Mouse (Mus musculus) ovary, postnatal 10 days (tissue): Measurements from ENCODE around the gene Lmln.
A peak's percentile ranks its signal among the peaks of the same experiment; 100 is the strongest.
"Not testable (repeated sequence)": the region's sequence is repeated elsewhere in the genome, so short reads cannot be mapped to it uniquely, and the experiment has no call there.

Experiments used
- DNase-seq: peaks from one replicate; pipeline ENCODE4 v3.0.0; 2022; ENCODE audit warnings: low spot score

Lmln gene

DNA sequence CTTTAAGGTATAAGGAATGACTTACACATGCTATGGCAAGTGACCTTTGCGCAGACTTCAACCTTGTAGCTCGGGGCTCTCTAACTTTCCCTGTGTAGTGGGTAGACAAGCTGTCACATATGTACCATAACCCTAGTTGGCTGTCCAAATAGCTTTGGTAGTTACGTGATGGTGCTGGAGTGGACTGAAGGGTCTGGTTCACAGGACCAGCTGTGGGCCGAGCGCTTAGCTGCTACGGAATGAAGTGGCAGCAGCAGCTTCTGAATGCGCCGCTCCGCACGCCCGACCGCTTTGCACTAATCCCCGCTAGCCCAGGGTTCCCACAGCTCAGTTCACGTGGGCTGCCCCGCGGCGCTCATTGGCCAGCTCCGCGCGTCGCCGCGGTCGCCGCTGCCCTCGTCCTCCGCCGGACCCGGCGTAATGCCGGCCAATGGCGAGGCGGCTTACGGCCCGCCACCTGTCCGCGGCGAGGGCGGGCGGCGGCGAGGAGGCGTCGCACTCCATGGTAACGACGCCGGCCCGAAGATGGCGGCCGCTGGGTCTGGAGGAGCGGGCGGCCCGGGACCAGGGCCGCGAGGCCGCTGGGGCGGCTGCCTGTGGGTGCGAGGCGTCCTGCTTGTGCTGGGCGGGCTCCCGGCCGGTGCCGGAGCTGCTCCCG is at the start of gene Lmln:
Lmln (plus strand) TSS at position 498 of the 658 bp plus-strand sequence.
- DNase-seq = peak; percentile 62

DNA sequence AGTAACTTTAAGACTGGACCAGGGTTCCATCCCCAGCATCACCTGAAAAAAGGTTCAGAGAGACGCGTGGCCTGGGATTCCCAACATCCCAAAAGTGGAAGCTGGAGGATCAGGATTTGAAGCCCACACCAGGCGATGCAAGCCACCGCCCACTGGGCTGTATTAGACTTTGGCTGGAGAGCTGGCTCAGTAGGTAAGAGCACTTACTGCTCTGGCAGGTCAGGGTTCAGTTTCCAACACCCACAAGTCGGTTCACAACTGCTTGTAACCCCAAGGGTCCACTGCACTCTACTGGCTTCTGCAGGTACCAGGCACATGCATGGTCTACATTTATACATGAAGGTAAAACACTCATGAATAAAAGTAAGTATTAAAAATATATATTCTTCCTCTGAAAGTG is 48.5 kb upstream of the Lmln start:
- no peak for DNase-seq

DNA sequence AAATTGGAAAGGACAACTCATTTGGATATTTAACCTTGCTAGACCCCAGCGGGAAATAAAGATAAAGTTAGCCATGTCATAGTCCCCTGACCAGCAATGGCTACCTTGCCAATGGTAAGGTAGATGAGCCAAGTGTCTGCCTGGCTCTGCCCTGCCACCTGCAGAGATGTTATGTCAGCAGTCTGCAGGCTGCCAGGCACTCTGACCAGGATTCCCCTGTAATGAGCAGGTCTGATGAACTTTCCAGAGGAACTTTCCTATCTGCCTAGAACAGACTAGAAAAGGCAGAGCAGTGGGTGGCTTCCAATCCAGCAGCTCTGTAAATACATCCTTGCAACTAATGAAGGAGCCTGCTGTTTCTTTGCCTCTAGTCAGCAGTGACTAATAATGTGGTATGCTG is 47.4 kb upstream of the Lmln start:
- DNase-seq = no peak

DNA sequence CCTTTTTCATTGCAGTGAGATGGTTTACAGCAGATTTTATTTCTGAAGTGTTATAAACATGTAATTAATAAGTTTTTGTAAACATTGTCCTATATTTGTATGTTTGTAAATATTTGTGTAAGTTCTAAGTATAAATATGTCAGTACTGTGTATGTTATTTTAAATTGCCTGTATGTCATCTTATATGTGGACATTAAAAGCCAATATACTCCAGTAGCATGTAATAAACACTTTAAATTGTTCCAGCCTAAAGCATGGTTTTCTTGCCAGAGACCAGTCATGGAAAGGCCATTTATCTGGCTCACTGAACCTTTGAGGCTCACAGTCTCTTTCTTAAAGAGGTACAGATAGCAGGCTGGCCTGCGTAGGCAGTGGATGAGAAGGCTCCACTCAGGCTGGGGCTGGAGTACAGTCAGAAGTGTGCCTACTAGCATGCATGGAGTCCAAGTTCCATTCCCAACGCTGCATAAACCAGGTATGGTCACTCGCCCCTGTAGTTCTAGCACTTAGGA is 46.9 kb upstream of the Lmln start:
- no peak for DNase-seq

DNA sequence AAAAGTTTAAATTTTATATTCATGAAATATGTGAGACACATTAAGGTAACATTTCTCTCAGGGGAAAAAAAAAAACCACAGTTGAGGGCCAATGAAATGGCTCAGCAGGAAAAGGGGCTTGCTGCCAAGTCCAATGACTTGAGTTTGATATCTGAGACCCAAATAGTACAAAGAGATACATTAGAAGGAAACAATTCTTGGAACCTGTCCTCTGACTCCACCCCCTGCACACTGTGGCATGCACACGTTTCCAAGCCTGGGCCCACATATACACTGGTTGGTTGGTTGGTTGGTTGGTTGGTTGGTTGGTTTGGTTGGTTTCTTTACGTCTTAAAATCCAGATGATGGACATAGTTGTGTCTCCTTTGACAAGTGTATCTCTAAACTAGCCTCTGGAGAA is 46.3 kb upstream of the Lmln start:
- no peak for DNase-seq

- DNase-seq = no peak
Observed at GRCm38 (mm10) chr16:33017677-33018349, 44.5 kb upstream of the Lmln start.

DNA sequence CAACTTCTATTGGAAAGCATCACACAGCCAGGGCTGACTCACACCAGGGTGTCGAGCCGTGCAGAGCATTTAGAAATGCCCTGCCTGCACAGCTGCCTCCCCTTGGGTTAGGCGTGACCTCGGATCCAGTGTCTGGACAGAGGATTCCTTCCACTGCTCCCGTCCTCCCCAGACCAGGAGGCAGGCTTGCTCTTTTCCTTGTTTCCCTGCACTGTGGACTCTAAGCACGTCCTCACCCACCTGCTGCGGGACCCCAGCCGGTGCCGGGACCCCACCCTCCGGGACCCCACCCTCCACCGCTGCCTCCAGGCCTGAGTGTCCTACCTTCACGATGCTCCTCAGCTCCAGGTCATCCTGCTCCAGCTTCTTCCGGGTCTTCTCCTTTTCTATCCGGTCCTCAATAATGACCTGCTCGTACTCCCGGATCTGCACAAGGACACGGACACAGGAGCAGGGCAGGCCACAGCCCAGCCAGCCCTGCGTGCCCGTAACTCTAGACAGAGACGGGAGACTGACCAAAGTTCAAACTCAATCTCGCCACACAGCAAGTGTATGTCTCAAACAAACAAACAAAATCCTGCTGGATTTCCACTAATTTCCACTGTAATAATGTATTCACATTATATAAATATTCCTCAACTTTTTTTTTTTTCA is 43.1 kb upstream of the Lmln start:
- DNase-seq = no peak

DNA sequence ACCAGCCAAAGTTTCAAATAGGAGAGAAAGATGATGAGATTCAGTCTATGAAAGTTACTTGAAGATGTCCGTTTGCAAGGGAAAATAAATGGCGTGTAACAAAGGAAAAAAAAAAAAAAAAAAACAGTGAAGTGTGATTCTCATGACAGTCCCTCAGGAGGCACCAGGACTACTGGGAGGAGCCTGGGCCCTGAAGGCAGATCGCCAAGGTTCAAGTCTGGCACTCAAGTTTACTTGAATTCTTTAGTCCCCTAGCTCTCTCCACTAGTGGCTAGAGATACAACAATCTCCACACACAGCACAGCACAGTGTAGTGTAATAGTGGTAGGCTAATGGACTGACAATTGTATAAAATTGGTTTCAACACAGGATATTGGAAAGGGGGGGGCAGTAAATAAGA is 40.9 kb upstream of the Lmln start:
- no peak for DNase-seq

- DNase-seq = peak; percentile 71
Observed at GRCm38 (mm10) chr16:33023750-33024149, 38.6 kb upstream of the Lmln start.

GRCm38 (mm10) chr16:33024456-33025104 is 37.7 kb upstream of the Lmln start:
- DNase-seq = no peak

DNA sequence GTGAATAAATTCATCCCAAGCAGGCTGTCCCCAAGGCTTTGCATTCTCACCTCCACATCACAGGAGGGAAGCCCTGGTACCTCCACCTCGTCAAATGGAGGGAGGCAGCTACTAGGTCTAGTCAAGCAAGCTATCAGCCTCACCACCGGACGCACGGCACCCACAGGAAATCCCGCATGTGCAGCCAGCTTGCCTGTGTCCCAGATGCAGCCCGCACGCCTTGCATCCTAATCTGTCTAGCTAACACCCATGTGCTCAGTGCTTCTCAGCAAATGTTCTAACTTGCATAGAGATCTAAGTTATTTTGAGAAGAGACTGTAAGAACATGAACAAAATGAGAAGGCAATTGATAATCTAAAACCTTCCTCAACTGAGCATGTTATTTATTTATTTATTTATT is 36.0 kb upstream of the Lmln start:
- DNase-seq = no peak

- DNase-seq = no peak
Observed at GRCm38 (mm10) chr16:33036006-33036405, 26.3 kb upstream of the Lmln start.

GRCm38 (mm10) chr16:33042682-33043081 is 19.6 kb upstream of the Lmln start:
- DNase-seq = no peak

DNA sequence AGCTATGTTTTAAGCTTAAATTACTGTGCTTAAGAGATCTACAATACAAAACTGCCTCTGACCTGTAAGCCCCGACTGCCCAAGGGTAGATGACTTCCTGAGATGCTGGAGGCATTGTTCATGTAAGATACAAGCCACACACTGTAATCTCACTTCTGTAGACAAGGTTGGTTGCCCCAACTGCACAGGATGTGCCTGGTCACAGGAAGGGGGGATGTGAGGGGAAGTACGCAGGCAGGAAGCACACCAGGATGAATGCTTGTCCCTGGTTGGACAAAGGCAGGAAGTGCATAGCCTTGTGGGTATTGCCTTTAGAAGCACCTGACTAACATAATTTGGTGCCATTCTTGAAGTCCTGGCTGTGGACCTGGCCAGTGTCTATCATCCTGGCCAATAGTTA is 19.1 kb upstream of the Lmln start:
- no peak for DNase-seq

DNA sequence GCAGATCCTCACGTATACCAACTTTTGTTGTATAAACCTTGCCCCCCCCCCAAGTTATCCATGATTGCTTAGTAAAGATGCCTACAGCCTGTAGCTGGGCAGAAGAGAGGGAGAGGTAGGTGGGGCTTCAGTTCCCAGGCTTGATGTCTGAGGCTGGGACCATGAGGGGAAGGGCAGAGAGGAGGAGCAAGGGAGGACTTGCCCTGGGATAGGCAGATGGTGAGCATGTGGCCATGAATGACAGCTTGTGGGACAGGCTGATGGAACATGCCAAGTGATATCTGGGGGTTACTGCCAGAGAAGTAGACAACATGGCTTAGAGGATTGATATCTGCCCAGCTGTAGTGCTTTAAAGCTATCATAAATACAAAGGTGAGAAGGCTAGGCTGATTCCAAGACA is 14.3 kb upstream of the Lmln start:
- no peak for DNase-seq

DNA sequence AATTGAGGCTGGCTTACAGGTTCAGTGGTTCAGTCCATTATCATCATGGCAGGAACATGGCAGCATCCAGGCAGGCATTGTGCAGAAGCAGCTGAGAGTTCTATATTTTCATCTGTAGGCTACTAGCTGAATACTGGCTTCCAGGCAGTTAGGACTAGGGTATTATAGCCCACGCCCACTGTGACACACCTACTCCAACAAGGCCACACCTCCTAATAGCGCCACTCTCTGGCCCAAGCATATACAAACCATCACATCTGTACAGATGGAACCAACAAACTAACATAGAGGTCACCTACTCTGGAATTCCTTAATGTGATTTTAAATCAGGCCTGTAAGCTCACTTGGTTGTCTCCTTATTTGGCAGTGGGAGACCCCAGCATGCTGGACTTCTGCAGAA is 13.6 kb upstream of the Lmln start:
- no peak for DNase-seq

- no peak for DNase-seq
Observed at GRCm38 (mm10) chr16:33049809-33050208, 12.5 kb upstream of the Lmln start.

DNA sequence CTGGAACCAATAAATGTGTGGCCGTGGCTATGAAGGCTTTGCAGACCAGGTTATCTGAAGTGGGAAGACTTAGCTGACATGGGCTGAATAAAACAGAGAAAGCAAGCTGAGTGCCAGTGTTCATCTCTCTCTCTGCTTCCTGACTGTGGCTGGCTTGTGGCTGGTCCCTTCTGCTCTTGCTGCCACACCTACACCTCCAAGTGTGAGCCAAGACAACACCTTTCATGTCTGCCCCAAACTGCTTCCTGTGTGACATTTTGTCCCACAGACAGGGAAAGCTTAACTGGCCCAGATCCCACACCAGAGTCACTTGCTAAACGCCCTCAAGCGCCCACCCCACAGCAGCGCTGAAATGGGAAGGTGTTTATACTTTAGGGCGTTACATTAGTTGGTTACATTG is 9.2 kb upstream of the Lmln start:
- no peak for DNase-seq

DNA sequence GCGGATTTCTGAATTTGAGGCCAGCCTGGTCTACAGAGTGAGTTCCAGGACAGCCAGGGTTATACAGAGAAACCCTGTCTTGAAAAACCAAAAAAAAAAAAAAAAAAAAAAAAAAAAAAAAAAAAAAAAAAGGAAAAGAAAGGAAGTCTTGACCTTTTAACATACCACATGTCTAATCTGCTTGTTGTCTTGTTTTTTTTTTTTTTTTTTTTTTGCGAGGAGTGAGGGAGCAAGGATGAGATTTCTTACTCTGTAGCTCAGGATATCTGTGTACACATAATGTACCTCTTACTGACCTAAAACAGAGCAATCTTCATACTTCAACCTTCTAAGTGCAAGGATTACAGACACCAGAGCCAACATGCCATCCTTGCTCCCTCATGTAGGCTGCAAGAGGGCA is 7.4 kb upstream of the Lmln start:
- not testable (repeated sequence) for DNase-seq

- DNase-seq = no peak
Observed at GRCm38 (mm10) chr16:33055655-33056054, 6.7 kb upstream of the Lmln start.

DNA sequence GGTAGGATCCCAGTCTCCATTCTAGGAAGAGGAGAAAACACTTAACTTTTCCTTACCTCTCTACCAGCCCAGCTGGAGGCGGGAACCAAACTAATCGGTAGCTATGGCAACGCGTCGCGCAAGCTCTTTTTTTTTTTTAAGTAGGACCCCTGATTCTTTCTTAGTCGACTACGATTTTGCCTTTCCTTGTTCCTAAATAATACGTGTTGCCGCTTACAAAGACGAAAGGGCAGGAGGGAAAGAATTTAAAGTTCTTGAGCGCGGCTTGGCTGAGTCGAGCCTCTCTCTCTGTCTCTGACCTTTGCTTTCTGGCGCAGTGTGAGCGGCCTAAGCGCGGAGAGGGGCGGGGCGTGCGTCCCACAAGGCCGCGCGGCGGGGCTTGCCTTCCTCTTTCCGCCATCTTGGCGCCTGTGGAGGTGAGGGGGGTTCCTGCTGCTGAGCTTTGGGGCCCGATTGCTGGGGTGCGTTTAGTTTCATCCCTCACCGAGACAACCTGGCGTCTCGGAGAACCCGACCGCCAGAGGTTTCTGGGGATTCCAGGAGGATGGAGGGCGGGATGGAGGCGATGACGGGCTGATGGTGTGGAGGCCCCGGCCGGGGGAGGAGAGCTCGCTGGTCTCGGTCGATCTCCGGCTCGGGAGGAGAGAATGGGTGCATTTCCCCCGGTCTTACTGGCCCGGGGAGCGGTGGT is 6.1 kb upstream of the Lmln start, which contains the start of the genes Iqcg and Rpl35a:
Iqcg (minus strand) TSS at position 124 of the 691 bp plus-strand sequence.
Rpl35a (plus strand) TSS at position 359 of the 691 bp plus-strand sequence.
- DNase-seq = peak; percentile 87

DNA sequence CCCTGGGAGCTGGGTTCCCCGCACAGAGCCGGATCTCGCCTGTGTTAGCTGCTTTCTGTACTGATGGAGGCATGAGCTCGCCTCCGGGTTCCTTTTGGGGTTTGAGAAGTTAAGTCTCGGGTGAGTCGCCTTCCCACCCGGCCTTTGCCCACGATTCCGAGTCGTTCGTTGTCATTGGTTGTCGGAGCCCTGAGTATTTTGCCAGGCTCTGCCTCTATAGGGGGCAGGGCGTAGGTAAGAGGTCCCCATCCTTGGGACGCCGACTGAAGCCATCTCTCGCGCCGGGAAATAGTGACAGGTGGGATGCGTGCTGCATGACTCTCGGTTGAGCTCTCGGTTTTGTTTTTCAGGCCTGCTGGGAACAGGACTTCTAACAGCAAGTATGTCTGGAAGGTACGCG is 5.5 kb upstream of the Lmln start:
- no peak for DNase-seq
